Mouse (Mus musculus): ENCODE measurements around the gene Asb16. TPM values are rescaled to one million over a fixed set of nuclear protein-coding genes. Genes with fewer than 3 reads are reported as not detected.

The Asb16 gene
- total and polyA plus RNA-seq, 2 experiments from 2014 or later = 1.4 TPM; not detected in 1

DNA sequence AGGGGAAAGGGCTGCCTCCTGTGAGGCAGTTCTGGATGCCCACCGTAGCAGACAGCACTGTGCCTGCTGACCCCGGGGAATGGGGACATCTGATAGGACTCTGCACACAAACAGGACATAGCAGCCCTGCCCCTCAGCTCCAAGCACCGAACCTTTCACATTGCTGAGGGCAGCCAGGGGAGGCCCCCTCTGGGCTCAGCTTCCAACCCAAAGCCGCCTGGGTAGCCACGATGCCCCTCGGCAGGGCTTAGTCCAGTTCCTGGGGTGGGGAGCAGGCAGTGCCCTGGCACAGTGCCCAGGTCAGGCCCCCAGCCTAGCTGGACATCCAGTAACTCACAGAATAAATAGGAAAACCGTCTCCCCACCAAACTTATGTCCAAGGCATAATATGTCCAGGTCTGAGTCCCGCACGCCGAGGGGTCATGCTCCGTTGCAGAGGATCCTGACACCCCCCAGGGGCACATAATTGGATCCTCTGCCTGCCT lies 22.6 kb downstream of the Asb16 start:
- Histone ChIP-seq H3K27ac (ENCODE audit: low read depth, low read length) (no peak overlapping the region), H3K27me3 (ENCODE audit: insufficient read depth, low read length) (no peaks in the 10 kb centered on the region), H3K4me3 (ENCODE audit: low read depth, low read length) (no peak overlapping the region), H3K9ac (no peak overlapping the region), H3K4me1 (ENCODE audit: insufficient read depth) (peaks cover 13% of the 10 kb centered on the region), H3K4me2 (ENCODE audit: low read depth) (no peak overlapping the region), H3K9me3 (ENCODE audit: low read length) (no peaks in the 10 kb centered on the region), H3K36me3 (ENCODE audit: insufficient read depth) (peaks cover 62% of the 10 kb centered on the region)
- TF ChIP-seq CTCF (IDR thresholded peaks at IDR 0.05; ENCODE audit: low read depth) = no peak
- no peak for DNase-seq
- WGBS = 85% methylated on average over 11 of the region's 11 CpGs
- ATAC-seq = no peak

DNA sequence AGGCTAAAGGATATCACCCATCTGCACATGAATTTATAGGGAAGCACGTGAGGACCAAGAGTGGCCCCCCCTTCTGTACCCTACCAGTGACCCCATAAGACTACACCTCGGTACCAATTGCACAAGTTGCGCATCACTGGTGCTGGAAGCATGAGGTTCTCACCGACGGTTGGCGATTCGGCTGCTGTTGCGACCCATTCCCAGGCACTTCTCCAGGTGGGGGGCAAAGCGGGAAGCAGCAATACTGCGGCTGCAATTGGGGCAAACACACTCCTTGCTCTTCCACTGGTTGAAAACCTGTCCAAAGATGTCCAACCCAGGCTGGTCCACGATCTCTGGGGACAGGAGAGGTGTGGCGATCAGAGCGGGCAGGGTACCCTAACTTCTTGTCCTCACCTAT lies 25.4 kb downstream of the Asb16 start:
- H3K4me1 ChIP-seq (ENCODE audit: insufficient read depth) = peaks cover 8% of the 10 kb centered on the region
- WGBS = 93% methylated on average over 13 of the region's 13 CpGs
- H3K27me3 ChIP-seq (ENCODE audit: insufficient read depth, low read length) = no peaks in the 10 kb centered on the region
- H3K4me2 ChIP-seq (ENCODE audit: low read depth) = peak overlapping the region; percentile 86; the same call in 1 of the 2 replicates
- ATAC-seq (no peak), DNase-seq (no peak)
- TF ChIP-seq CTCF (IDR thresholded peaks at IDR 0.05; ENCODE audit: low read depth) = no peak
- H3K9ac ChIP-seq = no peak overlapping the region
- no peaks in the 10 kb centered on the region for H3K9me3 ChIP-seq (ENCODE audit: low read length)
- H3K36me3 ChIP-seq (ENCODE audit: insufficient read depth) = peaks cover 45% of the 10 kb centered on the region
- no peak overlapping the region for H3K4me3 ChIP-seq (ENCODE audit: low read depth, low read length)
- H3K27ac ChIP-seq (ENCODE audit: low read depth, low read length) = no peak overlapping the region

DNA sequence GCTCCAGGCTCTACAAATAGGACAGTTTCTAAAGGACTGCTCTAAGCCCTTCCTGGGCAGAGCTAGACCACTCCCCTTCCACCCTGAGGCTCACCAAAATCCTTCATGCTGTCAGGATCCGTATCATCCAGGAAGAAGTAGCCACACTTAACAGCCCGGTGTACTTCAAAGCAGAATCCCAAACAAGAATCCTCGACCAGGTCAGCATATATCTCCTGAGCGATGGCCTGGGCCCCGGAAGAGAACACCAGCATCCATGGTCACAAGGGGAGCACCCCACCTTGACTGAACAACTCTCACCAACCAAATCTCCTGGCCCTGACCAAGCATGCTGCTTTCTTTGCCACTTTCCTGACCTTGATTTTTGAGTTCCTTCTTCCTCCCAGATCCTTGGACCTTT lies 25.9 kb downstream of the Asb16 start:
- H3K27me3 ChIP-seq (ENCODE audit: insufficient read depth, low read length) = no peaks in the 10 kb centered on the region
- no peaks in the 10 kb centered on the region for H3K9me3 ChIP-seq (ENCODE audit: low read length)
- ATAC-seq = no peak
- peak overlapping the region; percentile 86 for H3K4me2 ChIP-seq (ENCODE audit: low read depth)
- peak overlapping the region; percentile 90 for H3K4me3 ChIP-seq (ENCODE audit: low read depth, low read length)
- peaks cover 8% of the 10 kb centered on the region for H3K4me1 ChIP-seq (ENCODE audit: insufficient read depth)
- peak overlapping the region; percentile 97; the same call in 1 of the 2 replicates for H3K27ac ChIP-seq (ENCODE audit: low read depth, low read length)
- peak overlapping the region; percentile 84; the same call in 1 of the 2 replicates for H3K9ac ChIP-seq
- no peak for DNase-seq
- TF ChIP-seq CTCF (IDR thresholded peaks at IDR 0.05; ENCODE audit: low read depth) = no peak
- 82% methylated on average over 5 of the region's 5 CpGs for WGBS
- H3K36me3 ChIP-seq (ENCODE audit: insufficient read depth) = peaks cover 44% of the 10 kb centered on the region

DNA sequence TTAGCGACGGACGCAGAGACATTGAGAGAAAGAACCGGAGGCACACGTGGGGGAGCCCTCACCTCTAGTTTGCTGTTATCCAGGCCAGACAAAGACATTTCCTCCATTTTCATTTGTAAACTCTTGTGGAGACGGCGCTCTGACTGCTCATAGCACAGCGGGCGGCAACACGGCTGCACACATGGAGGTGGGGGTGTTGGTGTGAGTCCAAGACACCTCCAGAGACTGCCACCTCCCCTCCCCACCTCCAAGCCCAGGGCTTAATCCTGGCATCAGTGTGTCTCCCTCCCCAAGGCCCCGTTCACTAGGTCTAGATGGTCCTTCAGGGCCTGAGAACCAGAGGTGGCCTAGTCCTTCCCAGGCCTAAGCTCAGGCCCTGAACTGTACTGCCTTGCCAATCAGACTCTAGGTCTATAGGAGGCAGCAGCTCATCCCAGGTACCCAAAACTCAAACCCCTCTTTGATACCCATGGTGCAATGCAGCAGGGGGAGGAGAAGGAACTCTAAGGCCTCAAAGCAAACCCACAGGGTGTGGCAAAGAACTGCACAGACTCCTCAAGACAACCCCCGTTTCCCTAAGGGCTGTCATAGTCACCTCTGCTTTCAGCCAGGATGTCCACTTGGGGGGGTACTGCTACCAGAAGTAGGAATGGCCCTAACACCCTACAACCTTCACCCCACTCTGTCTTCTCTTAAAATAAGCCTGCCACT lies 26.5 kb downstream of the Asb16 start:
- 44% methylated on average over 12 of the region's 12 CpGs for WGBS
- no peaks in the 10 kb centered on the region for H3K27me3 ChIP-seq (ENCODE audit: insufficient read depth, low read length)
- peak overlapping the region; percentile 97 for H3K27ac ChIP-seq (ENCODE audit: low read depth, low read length)
- no peaks in the 10 kb centered on the region for H3K9me3 ChIP-seq (ENCODE audit: low read length)
- H3K9ac ChIP-seq = peak overlapping the region; percentile 84
- H3K4me3 ChIP-seq (ENCODE audit: low read depth, low read length) = peak overlapping the region; percentile 90
- peaks cover 38% of the 10 kb centered on the region for H3K36me3 ChIP-seq (ENCODE audit: insufficient read depth)
- peak; percentile 33 for TF ChIP-seq CTCF (IDR thresholded peaks at IDR 0.05; ENCODE audit: low read depth)
- DNase-seq (peak; percentile 45), ATAC-seq (no peak; the same call in 1 of the 2 replicates)
- H3K4me1 ChIP-seq (ENCODE audit: insufficient read depth) = peaks cover 8% of the 10 kb centered on the region
- peak overlapping the region; percentile 86 for H3K4me2 ChIP-seq (ENCODE audit: low read depth)

DNA sequence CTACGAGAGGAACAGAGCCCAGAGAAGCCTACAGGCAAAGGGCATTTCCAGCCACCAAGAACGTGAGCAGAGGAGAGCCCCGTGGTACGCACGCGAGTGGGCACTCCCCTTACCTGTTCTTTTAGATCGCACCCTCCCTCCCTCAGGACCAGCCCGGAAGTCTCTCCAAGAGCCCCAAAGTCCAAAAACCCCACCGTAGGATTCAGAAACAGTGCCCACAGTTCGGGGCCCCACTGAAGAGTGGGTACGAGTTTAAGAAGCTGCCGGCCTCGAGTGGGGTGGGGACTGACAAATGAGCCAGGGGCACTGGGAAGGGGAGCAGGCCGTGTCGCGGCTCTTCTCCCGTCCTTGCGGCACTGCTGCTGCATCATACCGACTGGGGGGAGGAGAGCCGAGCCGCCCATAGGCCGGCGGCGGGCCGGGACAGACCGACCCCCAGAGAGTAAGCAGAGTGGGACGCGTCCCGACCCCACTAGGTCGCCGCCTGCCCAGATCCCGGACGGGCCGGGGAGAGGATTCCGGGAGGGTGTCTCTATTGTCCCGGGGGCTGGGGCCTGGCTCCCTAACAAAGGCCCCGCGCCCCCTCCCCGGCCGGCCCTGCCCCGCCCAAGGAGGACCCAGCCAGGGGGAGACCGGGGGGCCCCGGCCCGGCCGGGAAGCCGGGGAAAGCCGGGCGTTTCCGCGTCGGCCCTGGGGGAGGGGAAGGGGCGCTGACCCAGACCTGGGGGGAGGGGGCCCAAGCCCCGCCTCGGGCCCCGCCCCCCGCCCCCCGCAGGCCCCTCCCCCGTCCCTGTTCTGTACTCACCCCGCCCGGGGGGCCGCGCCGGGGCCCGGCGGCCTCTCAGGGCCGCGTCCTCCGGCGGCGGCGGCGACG lies 27.3 kb downstream of the Asb16 start:
- peak overlapping the region; percentile 90 for H3K4me3 ChIP-seq (ENCODE audit: low read depth, low read length)
- peaks cover 8% of the 10 kb centered on the region for H3K4me1 ChIP-seq (ENCODE audit: insufficient read depth)
- peaks cover 32% of the 10 kb centered on the region for H3K36me3 ChIP-seq (ENCODE audit: insufficient read depth)
- H3K4me2 ChIP-seq (ENCODE audit: low read depth) = peak overlapping the region; percentile 86
- DNase-seq = peak; percentile 71
- H3K9me3 ChIP-seq (ENCODE audit: low read length) = no peaks in the 10 kb centered on the region
- peak; percentile 8; the same call in 1 of the 2 replicates for ATAC-seq
- 3% methylated on average over 46 of the region's 73 CpGs for WGBS
- no peak for TF ChIP-seq CTCF (IDR thresholded peaks at IDR 0.05; ENCODE audit: low read depth)
- H3K9ac ChIP-seq = peak overlapping the region; percentile 84
- H3K27ac ChIP-seq (ENCODE audit: low read depth, low read length) = peak overlapping the region; percentile 97
- H3K27me3 ChIP-seq (ENCODE audit: insufficient read depth, low read length) = no peaks in the 10 kb centered on the region

DNA sequence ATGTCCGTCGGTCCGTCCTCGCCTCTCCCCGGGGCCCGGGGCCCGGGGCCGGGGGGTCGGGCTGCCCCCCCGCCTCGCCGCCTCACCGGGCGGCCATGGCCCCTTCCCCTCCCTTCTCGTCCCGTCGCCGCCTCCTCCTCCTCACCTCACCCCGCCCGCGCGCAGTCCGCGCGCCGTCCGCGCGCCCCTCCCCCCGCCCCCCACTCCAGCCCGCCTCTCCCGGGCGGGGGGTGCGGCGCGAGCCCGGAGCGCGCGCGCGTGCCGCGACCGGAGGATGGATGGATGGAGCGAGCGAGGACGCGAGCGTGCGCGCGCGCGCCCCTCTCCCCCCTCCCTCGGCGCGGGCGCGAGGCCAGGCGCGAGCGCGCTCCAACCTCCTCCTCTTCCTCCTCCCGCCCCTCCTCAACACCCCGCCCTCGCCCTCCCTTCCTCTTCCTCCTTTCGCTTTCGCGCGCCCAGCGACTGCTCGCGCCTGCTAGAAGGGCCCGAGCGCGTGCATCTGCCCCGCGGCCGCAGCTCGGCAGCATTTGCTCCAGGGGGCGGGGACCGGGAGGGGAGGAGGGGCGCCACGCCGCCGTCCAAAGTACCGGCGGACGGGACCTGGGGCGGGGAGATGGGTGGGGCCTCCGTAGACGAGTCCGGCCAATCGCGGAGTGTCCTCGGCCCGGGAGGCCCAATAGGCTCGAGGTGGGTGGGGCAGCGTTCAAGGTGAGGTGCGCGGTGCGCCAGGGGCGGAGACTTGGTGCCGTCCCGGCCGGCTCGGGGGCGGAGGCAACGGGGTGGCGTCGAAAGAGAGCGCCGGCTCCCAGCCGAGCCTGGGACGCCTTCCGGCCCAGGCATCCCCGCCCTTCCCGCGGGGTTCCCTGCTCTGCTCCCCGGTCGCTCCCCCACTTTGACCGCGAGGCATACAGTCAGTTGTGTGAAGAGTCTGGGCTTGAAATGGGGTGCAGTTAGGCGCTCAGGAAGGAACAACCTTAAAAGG lies 28.2 kb downstream of the Asb16 start, which contains the start of gene Atxn7l3:
Atxn7l3 (minus strand) TSS at position 141 of the 982 bp plus-strand sequence.
- Histone ChIP-seq H3K36me3 (ENCODE audit: insufficient read depth) (peaks cover 23% of the 10 kb centered on the region), H3K9ac (peak within 1 kb of the TSS; percentile 84), H3K4me2 (ENCODE audit: low read depth) (peak within 1 kb of the TSS; percentile 86), H3K9me3 (ENCODE audit: low read length) (no peaks in the 10 kb centered on the region), H3K4me1 (ENCODE audit: insufficient read depth) (peaks cover 8% of the 10 kb centered on the region), H3K27ac (ENCODE audit: low read depth, low read length) (peak within 1 kb of the TSS; percentile 97), H3K4me3 (ENCODE audit: low read depth, low read length) (peak within 1 kb of the TSS; percentile 90), H3K27me3 (ENCODE audit: insufficient read depth, low read length) (no peaks in the 10 kb centered on the region)
- ATAC-seq (peak; percentile 95), DNase-seq (peak; percentile 98)
- peak; percentile 6; the same call in 1 of the 2 replicates for TF ChIP-seq CTCF (IDR thresholded peaks at IDR 0.05; ENCODE audit: low read depth)
- whole genome bisulfite sequencing = 4% methylated on average over 75 of the region's 125 CpGs
